Comparison of ENCODE assay signal across 19 mouse cellular contexts in the genomic region with DNA sequence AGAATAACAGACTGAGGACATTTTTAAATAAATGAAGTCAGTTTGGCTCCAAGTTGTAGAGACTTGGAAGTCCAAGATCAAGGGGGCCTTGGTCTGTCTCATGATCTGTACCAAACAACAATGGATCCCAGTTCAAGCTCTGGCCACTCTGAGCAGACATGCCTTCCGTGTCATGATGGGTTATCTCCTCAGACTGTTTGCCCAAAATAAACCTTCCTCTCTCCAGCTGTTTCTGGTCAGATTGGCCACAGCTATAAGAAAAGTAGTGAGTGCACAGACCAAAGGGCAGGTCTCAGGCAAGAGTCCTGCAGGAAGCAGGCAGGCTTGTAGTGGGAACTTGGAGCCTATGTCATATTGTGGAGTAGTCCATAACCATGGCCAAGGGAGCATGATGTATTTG. TPM values are rescaled to one million over a fixed set of nuclear protein-coding genes. Genes with fewer than 3 reads are reported as not detected.
DNase-seq lines count a peak whose midpoint lies in the region; ATAC-seq and TF ChIP-seq lines count a peak whose summit lies in the region.
"Had no signal": no experiment of that assay in that cellular context is flagged by ENCODE, and none has a peak within 500 bp of the region (broad histone marks: within the 10 kb centered on the region; RNA-seq: fewer than 3 reads in every experiment).

No protein-coding gene starts in this region.

- no peak for TF ChIP-seq POLR2A in kidney, adult 2 months (IDR thresholded peaks at IDR 0.05; ENCODE audit: low read depth, low read length)

- peak; percentile 21 for DNase-seq in kidney, adult 2 months
- DNase-seq in 416B (ENCODE audit: low read depth), result peak; percentile 59
- DNase-seq in yolk sac, embryonic 10.5 days (ENCODE audit: low spot score), result peak; percentile 56
- DNase-seq in cerebellum, postnatal 14 days, result no peak
- DNase-seq: adrenal gland, adult 8-10 months; adrenal gland, postnatal 36 days; B cell, adult 2 months; cerebellum, adult 2 months; cerebellum, postnatal 25 days; gastrocnemius, postnatal 10 days; heart, postnatal 10 days had no signal

- no peak for TF ChIP-seq CTCF in kidney, adult 2 months (conservative IDR thresholded peaks at IDR 0.05; ENCODE audit: insufficient read depth, insufficient read length, low read depth, low read length)

- 81% methylated on average over 1 of the region's 1 CpGs for WGBS in kidney, adult 2 months
- 58% methylated on average over 1 of the region's 1 CpGs for WGBS in kidney, embryonic 15.5 days
- 19% methylated on average over 1 of the region's 1 CpGs for WGBS in liver, embryonic 15.5 days (ENCODE audit: insufficient replicate concordance)

- H3K4me1 ChIP-seq in kidney, adult 2 months (ENCODE audit: control insufficient read depth, insufficient read depth, low read length), result 0 out of 2 replicates have a peak, but pooled peaks cover 4% of the 10 kb centered on the region
- 0 out of 2 replicates have a peak, but pooled peaks cover 2% of the 10 kb centered on the region for H3K4me1 ChIP-seq in kidney, embryonic 15.5 days
- H3K4me1 ChIP-seq in liver, embryonic 15.5 days (replicated peaks), result peaks cover 3% of the 10 kb centered on the region; the same call in 1 of the 2 replicates
- H3K4me1 ChIP-seq: forebrain, embryonic 15.5 days had no signal

- H3K27ac ChIP-seq in kidney, adult 2 months (ENCODE audit: insufficient read depth, low read depth, low read length), result no peak overlapping the region
- H3K27ac ChIP-seq in kidney, embryonic 15.5 days, result no peak overlapping the region
- H3K27ac ChIP-seq in liver, embryonic 15.5 days (replicated peaks), result no peak overlapping the region
- H3K27ac ChIP-seq: embryonic facial prominence, embryonic 12.5 days; forebrain, embryonic 15.5 days; hindbrain, embryonic 10.5 days; hindbrain, embryonic 14.5 days had no signal

- H3K4me2 ChIP-seq in kidney, embryonic 15.5 days, result no peak overlapping the region
- no peak overlapping the region for H3K4me2 ChIP-seq in liver, embryonic 15.5 days
- H3K4me2 ChIP-seq: embryonic facial prominence, embryonic 12.5 days; forebrain, embryonic 15.5 days; hindbrain, embryonic 14.5 days had no signal

- H3K27me3 ChIP-seq in kidney, adult 2 months (replicated peaks; ENCODE audit: control insufficient read depth, insufficient read depth, low read length), result no peaks in the 10 kb centered on the region
- H3K27me3 ChIP-seq in kidney, embryonic 15.5 days, result no peaks in the 10 kb centered on the region
- H3K27me3 ChIP-seq in liver, embryonic 15.5 days, result no peaks in the 10 kb centered on the region
- H3K27me3 ChIP-seq: embryonic facial prominence, embryonic 12.5 days; forebrain, embryonic 15.5 days had no signal

- no peaks in the 10 kb centered on the region for H3K9me3 ChIP-seq in kidney, embryonic 15.5 days (replicated peaks)
- H3K9me3 ChIP-seq in liver, embryonic 15.5 days (replicated peaks), result no peaks in the 10 kb centered on the region
- H3K9me3 ChIP-seq: embryonic facial prominence, embryonic 12.5 days; forebrain, embryonic 15.5 days; G1E; hindbrain, embryonic 10.5 days had no signal

- no peak for ATAC-seq in kidney, embryonic 15.5 days (replicated peaks; ENCODE audit: low FRiP score)
- ATAC-seq in liver, embryonic 15.5 days (ENCODE audit: insufficient read depth), result peak; percentile 37; the same call in 1 of the 2 replicates
- ATAC-seq: CD4-positive, CD25-positive, alpha-beta regulatory T cell, adult 4 months; forebrain, embryonic 15.5 days had no signal

- H3K4me3 ChIP-seq in kidney, adult 2 months (ENCODE audit: insufficient read depth, low read depth, low read length), result no peak overlapping the region
- H3K4me3 ChIP-seq in kidney, embryonic 15.5 days (replicated peaks), result no peak overlapping the region
- H3K4me3 ChIP-seq in liver, embryonic 15.5 days (replicated peaks), result no peak overlapping the region
- H3K4me3 ChIP-seq: embryonic facial prominence, embryonic 12.5 days; forebrain, embryonic 15.5 days; hindbrain, embryonic 10.5 days had no signal

- H3K9ac ChIP-seq in kidney, embryonic 15.5 days, result no peak overlapping the region
- H3K9ac ChIP-seq in liver, embryonic 15.5 days, result no peak overlapping the region
- H3K9ac ChIP-seq: embryonic facial prominence, embryonic 12.5 days; forebrain, embryonic 15.5 days; hindbrain, embryonic 14.5 days had no signal

- no peaks in the 10 kb centered on the region for H3K36me3 ChIP-seq in kidney, adult 2 months (ENCODE audit: control insufficient read depth, insufficient read depth, low read length)
- no peaks in the 10 kb centered on the region for H3K36me3 ChIP-seq in kidney, embryonic 15.5 days
- H3K36me3 ChIP-seq in liver, embryonic 15.5 days (replicated peaks), result no peaks in the 10 kb centered on the region
- H3K36me3 ChIP-seq: embryonic facial prominence, embryonic 12.5 days; forebrain, embryonic 15.5 days; G1E; hindbrain, embryonic 10.5 days had no signal

RNA-seq across cellular contexts. Expression of gene Bach1, which starts 12.3 kb away (rescaled TPM):
- polyA plus RNA-seq in kidney, adult 2 months (2012; rRNA removed), result 8.6 and 9.7 TPM in 2 replicates
- 11.0 and 13.6 TPM in 2 replicates for polyA plus RNA-seq in kidney, embryonic 15.5 days (2015; fragmentation: Nextera tagmentation; extraction: Ambion mirVana)
- polyA plus RNA-seq in liver, embryonic 15.5 days (2015; fragmentation: Nextera tagmentation; extraction: Ambion mirVana), result 6.5 and 6.9 TPM in 2 replicates

Comparison
In these comparisons a context has a peak if more than half of its experiments do, and no peak if none do; other contexts are left out.
1. DNase-seq: peak in kidney, adult 2 months (single experiment), 416B (single experiment) and yolk sac, embryonic 10.5 days (single experiment); none in cerebellum, postnatal 14 days (0 of 2).